Mouse (Mus musculus) thymus, adult 2 months (tissue): Measurements from ENCODE around the gene Adgrl3.

Source experiments
- CTCF ChIP-seq: fragments of 200-500 bp; IDR thresholded peaks from 2 replicates; pipeline ENCODE4 v1.5.1; 2012; ENCODE audit warnings: mild to moderate bottlenecking, control low read depth, low read length, moderate library complexity, borderline replicate concordance; ENCODE audit not compliant: control insufficient read depth, poor library complexity, insufficient read depth; ENCODE audit errors: extremely low read depth
- POLR2A ChIP-seq: fragments of 200-500 bp; IDR thresholded peaks from 2 replicates; pipeline ENCODE4 v1.6.1; 2012; ENCODE audit warnings: mild to moderate bottlenecking, low read length, control low read depth, moderate library complexity; ENCODE audit not compliant: control insufficient read depth, poor library complexity, insufficient read depth; ENCODE audit errors: extremely low read depth

- TF ChIP-seq CTCF (no peak), POLR2A (no peak)
Measured at GRCm38 (mm10) chr5:81674975-81675371, 655.0 kb downstream of the Adgrl3 start.
